Mouse (Mus musculus): ENCODE results near the gene Prmt3.

Prmt3 gene

GRCm38 (mm10) chr7:49778114-49778901 lies at the start of gene Prmt3:
Gene Prmt3 (plus strand): TSS chr7:49778346.
- DNase-seq (ENCODE audit: low read depth, low spot score): peak; percentile 94

- no peak for DNase-seq (ENCODE audit: low read depth, low spot score)
Observed at GRCm38 (mm10) chr7:49734342-49734741, 43.8 kb upstream of the Prmt3 start.

GRCm38 (mm10) chr7:49739448-49739847 lies 38.7 kb upstream of the Prmt3 start:
- no peak for DNase-seq (ENCODE audit: low read depth, low spot score)

- no peak for DNase-seq (ENCODE audit: low read depth, low spot score)
Observed at GRCm38 (mm10) chr7:49741474-49741873, 36.7 kb upstream of the Prmt3 start.

GRCm38 (mm10) chr7:49741923-49742322 lies 36.2 kb upstream of the Prmt3 start:
- DNase-seq (ENCODE audit: low read depth, low spot score): no peak

GRCm38 (mm10) chr7:49751148-49751547 lies 27.0 kb upstream of the Prmt3 start:
- DNase-seq (ENCODE audit: low read depth, low spot score): no peak

- DNase-seq (ENCODE audit: low read depth, low spot score): no peak
Observed at GRCm38 (mm10) chr7:49752730-49753506, 25.2 kb upstream of the Prmt3 start.

GRCm38 (mm10) chr7:49754767-49755166 lies 23.4 kb upstream of the Prmt3 start:
- no peak for DNase-seq (ENCODE audit: low read depth, low spot score)

- peak; percentile 73 for DNase-seq (ENCODE audit: low read depth, low spot score)
Observed at GRCm38 (mm10) chr7:49758934-49759571, 19.1 kb upstream of the Prmt3 start, which contains the start of gene Htatip2. Gene Htatip2 (plus strand): TSS chr7:49759115.

GRCm38 (mm10) chr7:49762605-49763004 lies 15.5 kb upstream of the Prmt3 start:
- peak; percentile 87 for DNase-seq (ENCODE audit: low read depth, low spot score)

- peak; percentile 86 for DNase-seq (ENCODE audit: low read depth, low spot score)
Observed at GRCm38 (mm10) chr7:49764011-49764716, 14.0 kb upstream of the Prmt3 start.

- no peak for DNase-seq (ENCODE audit: low read depth, low spot score)
Observed at GRCm38 (mm10) chr7:49766166-49766565, 12.0 kb upstream of the Prmt3 start.

GRCm38 (mm10) chr7:49768509-49768908 lies 9.6 kb upstream of the Prmt3 start:
- DNase-seq (ENCODE audit: low read depth, low spot score): no peak

- no peak for DNase-seq (ENCODE audit: low read depth, low spot score)
Observed at GRCm38 (mm10) chr7:49774396-49774795, 3.8 kb upstream of the Prmt3 start.

GRCm38 (mm10) chr7:49777585-49777984 lies 561 bp upstream of the Prmt3 start:
- DNase-seq (ENCODE audit: low read depth, low spot score): no peak

- DNase-seq (ENCODE audit: low read depth, low spot score): no peak
Observed at GRCm38 (mm10) chr7:49778904-49779615, 914 bp downstream of the Prmt3 start.

- DNase-seq (ENCODE audit: low read depth, low spot score): no peak
Observed at GRCm38 (mm10) chr7:49783017-49783416, 4.9 kb downstream of the Prmt3 start.

GRCm38 (mm10) chr7:49785141-49785540 lies 7.0 kb downstream of the Prmt3 start:
- DNase-seq (ENCODE audit: low read depth, low spot score): no peak

- peak; percentile 36 for DNase-seq (ENCODE audit: low read depth, low spot score)
Observed at GRCm38 (mm10) chr7:49786618-49787382, 8.7 kb downstream of the Prmt3 start.

GRCm38 (mm10) chr7:49787383-49787645 lies 9.2 kb downstream of the Prmt3 start:
- no peak for DNase-seq (ENCODE audit: low read depth, low spot score)
